Mouse (Mus musculus): ENCODE results near the gene Olfr1509.
"Not testable (repeated sequence)": the region's sequence is repeated elsewhere in the genome, so short reads cannot be mapped to it uniquely, and the experiment has no call there.

Gene Olfr1509

DNA sequence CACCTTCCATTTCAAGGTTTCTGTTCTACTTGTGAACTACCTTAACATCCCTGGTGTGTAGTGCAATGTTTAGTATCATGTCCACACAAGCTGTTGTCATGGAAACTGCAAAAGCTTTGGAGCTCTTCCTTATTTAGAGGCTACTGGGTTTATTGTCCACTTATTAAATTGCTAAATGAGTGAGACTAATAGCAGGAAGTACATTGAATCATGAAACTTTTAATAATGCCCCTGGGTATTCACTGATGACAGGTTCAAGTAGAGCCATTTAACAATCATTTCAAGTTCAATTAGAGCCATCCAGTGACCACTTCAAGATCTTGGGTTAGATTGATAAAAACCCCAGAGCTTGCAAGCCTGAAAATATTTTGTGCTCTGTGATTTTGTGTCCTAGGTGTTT lies at the start of gene Olfr1509:
TSS of gene Olfr1509 (plus strand) at position 301 of the 400 bp plus-strand sequence.
- DNase-seq (ENCODE audit: low spot score in 2 of 2) = no peak

DNA sequence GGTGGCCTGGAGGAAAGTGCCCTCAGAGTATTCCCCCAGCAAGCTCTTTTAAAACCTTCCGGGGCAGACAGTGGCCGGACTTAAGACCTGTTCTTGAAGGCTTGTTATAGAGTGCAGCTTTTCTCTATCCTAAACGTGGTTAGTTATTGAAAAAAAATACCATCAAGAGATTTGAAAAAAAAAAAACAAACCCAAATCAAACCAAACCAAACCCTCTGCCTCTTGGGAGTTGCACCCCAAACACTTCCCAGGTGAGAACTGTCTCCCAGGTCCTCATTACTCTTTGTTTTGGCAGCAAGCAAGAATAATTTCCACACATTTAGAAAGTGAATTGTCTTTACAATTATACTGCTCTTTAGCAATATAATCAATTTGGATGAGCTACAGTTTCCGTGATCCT lies 45.5 kb upstream of the Olfr1509 start, which contains the start of gene Olfr1511:
TSS of gene Olfr1511 (minus strand) at position 101 of the 400 bp plus-strand sequence.
- DNase-seq (ENCODE audit: low spot score in 2 of 2) = no peak

DNA sequence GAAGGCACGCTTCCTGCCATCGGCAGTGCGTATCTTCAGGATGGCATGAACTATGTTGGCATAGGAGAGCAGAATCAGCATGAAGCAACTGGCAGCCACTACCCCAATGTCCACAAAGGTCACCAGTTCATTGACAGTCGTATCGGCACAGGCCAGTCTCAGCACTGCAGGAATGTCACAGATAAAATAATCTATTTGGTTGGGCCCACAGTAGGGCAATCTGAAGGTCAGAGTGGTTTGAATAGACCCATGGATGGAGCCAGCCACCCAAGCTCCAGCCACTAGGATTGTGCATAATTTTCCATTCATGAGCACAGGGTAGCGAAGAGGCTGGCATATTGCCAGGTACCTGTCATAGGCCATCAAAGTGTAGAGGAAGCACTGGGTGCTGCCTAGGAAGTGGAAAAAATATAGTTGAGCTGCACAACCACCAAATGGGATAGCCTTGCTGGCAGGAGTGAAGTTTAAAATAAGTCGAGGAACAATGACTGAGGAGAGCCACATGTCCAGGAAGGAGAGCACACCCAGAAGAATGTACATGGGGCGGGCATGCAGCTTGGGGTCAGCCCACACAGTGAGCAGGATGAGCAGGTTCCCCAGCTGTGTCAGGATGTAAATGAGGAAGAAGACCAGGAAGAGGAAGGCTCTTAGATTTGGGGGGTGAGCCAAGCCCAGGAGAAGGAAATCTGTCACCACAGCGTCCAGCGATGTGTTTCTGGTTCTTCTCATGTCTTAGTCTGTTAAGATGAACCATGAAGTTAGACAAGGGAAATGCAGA lies 32.5 kb upstream of the Olfr1509 start:
- DNase-seq (ENCODE audit: low spot score in 2 of 2) = not testable (repeated sequence)

DNA sequence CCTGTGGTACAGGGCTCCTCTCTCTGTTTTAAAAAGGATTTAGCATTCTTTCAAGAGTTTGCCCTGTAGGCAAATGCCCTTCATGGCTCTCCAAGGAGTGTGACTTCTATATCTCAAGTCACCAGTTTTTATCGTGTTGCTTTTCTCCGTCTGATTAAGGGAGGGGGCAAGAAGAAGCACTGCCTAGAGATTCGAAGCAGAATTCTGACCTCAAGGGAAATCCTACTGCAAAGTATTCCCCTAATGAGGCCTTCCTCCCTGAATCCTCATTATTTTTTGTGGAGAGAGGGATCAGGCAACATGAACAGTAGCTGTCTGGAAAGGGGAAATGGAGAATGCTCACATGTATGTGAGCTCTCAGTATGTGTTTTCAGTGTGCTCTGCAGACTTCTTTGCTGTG lies 28.5 kb upstream of the Olfr1509 start, which contains the start of gene Olfr1510:
TSS of gene Olfr1510 (minus strand) at position 101 of the 400 bp plus-strand sequence.
- DNase-seq (ENCODE audit: low spot score in 2 of 2) = no peak

DNA sequence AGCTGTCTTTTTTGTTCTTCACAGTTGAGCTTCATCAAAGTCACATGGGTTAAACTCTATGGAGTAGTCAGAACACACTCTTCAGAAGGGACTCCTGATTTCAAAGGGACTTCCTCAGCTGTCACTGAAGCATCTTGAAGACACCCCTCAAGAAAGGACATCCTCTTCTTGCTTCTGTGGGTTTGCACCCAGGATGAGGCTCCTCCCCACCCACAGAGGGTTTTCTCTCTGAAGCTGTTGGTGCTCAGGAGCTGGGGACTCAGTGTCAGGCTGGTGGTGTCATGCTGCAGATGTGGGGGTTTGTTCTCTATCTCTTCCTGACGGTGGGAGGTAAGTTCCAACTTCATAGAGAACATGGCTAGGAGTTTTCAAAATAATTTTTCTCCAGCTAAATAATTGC lies 15.1 kb upstream of the Olfr1509 start:
- no peak for DNase-seq (ENCODE audit: low spot score in 2 of 2)

DNA sequence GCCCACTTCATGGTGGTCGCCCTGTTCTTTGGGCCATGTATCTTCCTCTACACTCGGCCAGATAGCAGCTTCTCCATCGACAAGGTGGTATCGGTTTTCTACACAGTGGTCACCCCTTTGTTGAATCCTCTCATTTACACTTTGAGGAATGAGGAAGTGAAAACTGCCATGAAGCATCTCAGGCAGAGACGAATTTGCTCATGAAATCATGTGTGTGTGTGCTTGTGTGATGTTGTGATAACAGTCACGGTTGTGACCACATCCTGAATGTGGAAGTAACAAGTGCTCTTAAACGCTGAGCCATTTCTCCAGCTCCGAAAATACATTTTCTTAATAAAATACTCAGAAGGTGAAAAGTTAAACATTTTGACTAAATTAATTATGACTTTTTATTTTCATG lies 8.3 kb downstream of the Olfr1509 start:
- DNase-seq (ENCODE audit: low spot score in 2 of 2) = no peak

DNA sequence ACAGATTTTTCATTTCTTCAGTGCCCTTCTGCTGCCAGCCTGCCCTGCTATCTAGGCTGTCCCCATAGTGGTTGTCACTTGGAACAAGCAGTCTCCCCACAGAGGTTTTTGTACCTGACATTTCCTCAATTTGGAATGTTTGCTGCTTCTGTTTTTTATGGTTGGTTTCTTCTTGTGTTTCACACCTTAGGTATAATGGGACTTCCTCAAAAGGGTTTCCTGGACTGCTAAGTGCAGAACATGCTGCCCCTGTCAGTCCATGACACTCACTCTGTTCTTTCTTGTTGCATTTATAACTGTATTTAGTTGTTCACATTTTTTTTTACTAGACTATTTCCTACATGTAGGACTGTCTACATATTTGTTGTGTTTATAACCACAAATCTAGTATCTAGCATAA lies 19.1 kb downstream of the Olfr1509 start:
- DNase-seq (ENCODE audit: low spot score in 2 of 2) = no peak

DNA sequence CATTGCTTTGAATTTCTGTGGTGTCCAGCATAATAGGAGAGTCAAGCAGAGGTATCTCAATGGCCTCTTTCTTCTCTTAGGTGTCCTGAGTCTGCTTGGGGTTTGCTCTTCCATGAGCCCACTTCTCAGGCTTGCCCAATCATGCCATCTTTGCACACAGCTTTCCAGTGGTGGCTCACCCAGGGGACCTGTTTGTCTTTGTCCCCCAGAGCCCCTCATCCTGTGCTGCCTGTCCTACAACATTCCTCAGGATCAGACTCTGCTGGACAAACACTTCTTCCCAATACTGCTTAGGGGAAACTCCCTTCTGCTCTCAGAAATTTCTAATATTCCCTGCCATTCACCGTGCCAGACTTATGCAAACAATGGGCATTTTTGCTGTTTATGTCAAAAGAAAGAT lies 22.9 kb downstream of the Olfr1509 start:
- no peak for DNase-seq (ENCODE audit: low spot score in 2 of 2)

DNA sequence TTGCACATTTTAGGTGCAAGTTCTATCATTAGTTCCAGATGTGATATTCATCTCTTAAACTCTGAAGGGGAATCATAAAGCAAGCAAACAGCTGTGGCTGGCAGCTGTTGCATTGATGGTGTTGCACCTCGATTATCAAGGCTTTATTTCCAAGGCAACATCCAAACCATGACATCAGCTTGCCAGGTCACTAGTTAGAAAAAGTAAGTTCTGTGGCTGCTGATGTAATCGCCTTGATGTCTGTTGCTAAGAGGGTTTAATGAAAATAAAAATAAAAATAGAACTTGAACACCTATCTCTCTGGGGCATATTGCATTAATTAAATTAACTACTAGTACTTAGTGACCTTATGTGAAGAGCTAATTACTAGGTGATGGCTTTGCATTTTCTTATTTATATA lies 24.6 kb downstream of the Olfr1509 start, which contains the start of gene Olfr1508:
TSS of gene Olfr1508 (minus strand) at position 101 of the 400 bp plus-strand sequence.
- DNase-seq (ENCODE audit: low spot score in 2 of 2) = no peak

DNA sequence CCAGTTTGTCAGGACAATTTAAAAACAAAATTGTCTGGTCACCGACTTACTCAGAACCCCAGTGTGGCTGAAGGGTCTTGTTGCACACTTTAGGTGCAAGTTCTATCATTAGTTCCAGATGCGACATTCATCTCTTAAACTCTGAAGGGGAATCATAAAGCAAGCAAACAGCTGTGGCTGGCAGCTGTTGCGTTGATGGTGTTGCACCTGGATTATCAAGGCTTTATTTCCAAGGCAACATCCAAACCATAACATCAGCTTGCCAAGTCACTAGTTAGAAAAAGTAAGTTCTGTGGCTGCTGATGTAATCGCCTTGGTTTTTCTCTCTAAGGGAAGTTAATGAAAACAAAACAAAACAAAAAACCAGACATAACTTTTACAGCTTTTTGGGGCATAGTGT lies 52.7 kb downstream of the Olfr1509 start, which contains the start of gene Olfr1507:
TSS of gene Olfr1507 (minus strand) at position 234 of the 400 bp plus-strand sequence.
- DNase-seq (ENCODE audit: low spot score in 2 of 2) = no peak

Measured in frontal cortex, postnatal 14 days (tissue).